Mouse (Mus musculus): ENCODE data around the gene Mycbp. TPM values are rescaled to one million over a fixed set of nuclear protein-coding genes. Genes with fewer than 3 reads are reported as not detected.
"Not testable (repeated sequence)": the region's sequence is repeated elsewhere in the genome, so short reads cannot be mapped to it uniquely, and the experiment has no call there.

The Mycbp gene
- total RNA-seq, 2 experiments from 2014 or later, result 16.4 to 18.3 TPM

GRCm38 (mm10) chr4:123940878-123941277 is 36.2 kb downstream of the Mycbp start:
- not testable (repeated sequence) for DNase-seq

- no peak for DNase-seq
Measured at GRCm38 (mm10) chr4:123946701-123947100, 42.1 kb downstream of the Mycbp start.

GRCm38 (mm10) chr4:123947149-123947548 is 42.5 kb downstream of the Mycbp start:
- no peak for DNase-seq

- DNase-seq, result no peak
Measured at GRCm38 (mm10) chr4:123948901-123949300, 44.3 kb downstream of the Mycbp start.

- DNase-seq, result no peak
Measured at GRCm38 (mm10) chr4:123949649-123950048, 45.0 kb downstream of the Mycbp start.

- DNase-seq, result no peak
Measured at GRCm38 (mm10) chr4:123952059-123952458, 47.4 kb downstream of the Mycbp start.

GRCm38 (mm10) chr4:123956703-123957491 is 52.3 kb downstream of the Mycbp start:
- peak; percentile 63 for DNase-seq

GRCm38 (mm10) chr4:123957492-123957808 is 52.8 kb downstream of the Mycbp start:
- DNase-seq, result no peak

- DNase-seq, result no peak
Measured at GRCm38 (mm10) chr4:123957891-123958290, 53.3 kb downstream of the Mycbp start.

- no peak for DNase-seq
Measured at GRCm38 (mm10) chr4:123960955-123961354, 56.3 kb downstream of the Mycbp start.

Other genes starting within 250 kb of the Mycbp start
- gene Macf1, start 220.5 kb upstream of the Mycbp start, total RNA-seq (2021), result 10 to 100 TPM; 55.6 to 75.8 TPM
- gene Ndufs5, start 186.6 kb upstream of the Mycbp start, total RNA-seq (2021), result 100 to 1,000 TPM; 261 to 271 TPM
- gene Akirin1, start 154.5 kb upstream of the Mycbp start, total RNA-seq (2021), result 10 to 100 TPM; 22.9 to 27.6 TPM
- gene Rhbdl2, start 117.0 kb upstream of the Mycbp start, total RNA-seq (2021), result under 1 TPM in 1 of 2 experiments, not detected in 1; 0.24 TPM
- gene 4933427I04Rik, start 45.2 kb upstream of the Mycbp start, total RNA-seq (2021), result not detected
- gene Rragc, start 12.6 kb downstream of the Mycbp start, total RNA-seq (2021), result 10 to 100 TPM; 19.1 to 20.6 TPM
- not detected for gene 4930535I16Rik, start 13.2 kb downstream of the Mycbp start, total RNA-seq (2021)

Measured in gastrocnemius, postnatal 25 days (tissue).